Mouse (Mus musculus): ENCODE data around the gene Cenpf.

Gene Cenpf

GRCm38 (mm10) chr1:189627976-189628768 lies 59.7 kb downstream of the Cenpf start:
- DNase-seq, result peak; percentile 12 to 63

GRCm38 (mm10) chr1:189624756-189625155 lies 63.1 kb downstream of the Cenpf start:
- DNase-seq, result no peak

GRCm38 (mm10) chr1:189618970-189619740 lies 68.7 kb downstream of the Cenpf start:
- DNase-seq, result no peak

DNA sequence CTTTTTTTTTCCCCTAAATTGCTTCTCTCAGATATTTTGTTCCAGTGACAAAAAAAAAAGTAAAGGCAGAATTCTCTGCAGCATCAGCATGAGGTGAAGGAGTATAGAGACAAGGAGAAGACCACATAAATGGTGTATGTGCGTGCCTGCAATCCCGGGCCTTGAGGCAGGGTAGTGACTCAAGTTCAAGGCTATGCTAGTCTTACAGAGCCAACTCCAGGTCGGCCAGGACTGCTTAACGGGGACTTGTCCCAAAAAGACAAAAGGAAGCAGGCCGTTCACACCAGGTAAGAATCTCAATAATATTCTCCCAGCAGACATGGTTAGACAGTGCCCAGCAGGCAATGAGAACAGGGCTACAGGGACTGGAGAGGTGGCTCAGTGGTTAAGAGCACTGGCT lies 70.5 kb downstream of the Cenpf start:
- no peak for DNase-seq

GRCm38 (mm10) chr1:189615246-189615645 lies 72.6 kb downstream of the Cenpf start:
- no peak for DNase-seq

GRCm38 (mm10) chr1:189613076-189613475 lies 74.8 kb downstream of the Cenpf start:
- DNase-seq, result no peak

DNA sequence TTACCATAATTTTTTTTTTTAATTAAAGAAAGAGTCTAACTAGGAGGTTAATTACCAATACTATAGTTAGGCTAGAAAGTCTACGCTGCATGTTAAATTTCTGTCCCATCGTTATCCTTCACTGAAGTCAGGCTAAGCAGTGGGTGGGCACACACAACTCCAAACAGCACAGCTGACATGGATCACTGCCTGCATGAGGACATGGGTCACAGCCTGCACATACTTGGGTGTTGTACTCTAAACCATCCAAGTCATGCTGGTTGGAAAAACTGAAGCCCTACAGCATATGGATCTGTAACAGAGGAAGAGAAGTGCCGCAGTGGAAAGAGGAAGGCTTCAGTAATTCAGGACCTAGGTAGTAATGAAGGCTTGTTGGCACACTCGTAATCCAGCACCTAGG lies 76.1 kb downstream of the Cenpf start:
- no peak for DNase-seq

- DNase-seq, result peak; percentile 22 to 34
Observed at GRCm38 (mm10) chr1:189608640-189609039, 79.2 kb downstream of the Cenpf start.

GRCm38 (mm10) chr1:189608039-189608438 lies 79.8 kb downstream of the Cenpf start:
- DNase-seq, result no peak

DNA sequence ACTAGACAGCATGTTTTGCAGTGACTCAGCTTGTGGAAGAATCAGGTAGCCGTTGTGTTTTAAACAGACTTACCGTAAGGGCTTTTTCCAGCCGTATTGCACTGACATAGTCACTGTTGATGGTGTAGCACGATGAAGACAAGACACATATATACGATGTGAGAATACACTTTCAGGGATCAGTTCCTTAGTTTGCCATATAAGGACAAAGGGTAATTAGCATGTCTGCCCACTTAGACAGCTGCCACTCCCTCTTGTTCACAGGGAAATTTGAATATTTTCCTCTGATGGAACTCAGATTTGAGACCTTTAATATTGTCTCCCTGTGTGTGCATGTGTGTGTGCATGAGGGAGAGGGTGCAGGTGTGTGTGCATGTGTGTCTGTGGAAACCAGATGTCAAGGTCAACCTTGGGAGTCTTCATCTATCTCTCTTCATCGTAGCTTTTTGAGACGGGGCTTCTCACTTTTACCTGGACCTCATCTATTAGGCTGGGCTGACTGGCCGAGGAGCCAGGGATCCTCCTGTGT lies 82.2 kb downstream of the Cenpf start:
- no peak for DNase-seq

GRCm38 (mm10) chr1:189597096-189597495 lies 90.8 kb downstream of the Cenpf start:
- DNase-seq, result no peak

Measured in spleen, adult 18-20 months (tissue).